Mouse (Mus musculus) ES-E14 (cell line): ENCODE measurements around the gene Borcs5. TPM values are rescaled to one million over a fixed set of nuclear protein-coding genes. Genes with fewer than 3 reads are reported as not detected.
A peak's percentile ranks its signal among the peaks of the same experiment; 100 is the strongest.

Source experiments
- DNase-seq: peaks from one replicate; pipeline ENCODE4 v3.0.0-alpha.2; 2013; ENCODE audit warnings: low read depth, low spot score
- H3K27ac ChIP-seq: 2 replicates; pipeline ENCODE4 v1.5.1; 2012; ENCODE audit warnings: low read depth, mild to moderate bottlenecking, low read length, moderate library complexity, mixed read lengths; ENCODE audit not compliant: poor library complexity, insufficient read depth, severe bottlenecking
- H3K36me3 ChIP-seq: 2 replicates; pipeline ENCODE4 v1.6.1; 2012; ENCODE audit warnings: mild to moderate bottlenecking, low read length, moderate library complexity, mixed read lengths; ENCODE audit not compliant: control insufficient read depth, poor library complexity, insufficient read depth, severe bottlenecking
- H3K4me1 ChIP-seq, 2 experiments: fragments of 150-350 bp in 1 of 2; sonication (generic) in 1 of 2; 2 replicates each; pipeline ENCODE4 v1.6.1; 2012; ENCODE audit warnings: low read length in 2 of 2, mild to moderate bottlenecking in 1 of 2, mixed read lengths in 1 of 2; ENCODE audit not compliant: control insufficient read depth in 2 of 2, insufficient read depth in 2 of 2, poor library complexity in 1 of 2
- H3K4me3 ChIP-seq, 2 experiments: fragments of 150-350 bp in 1 of 2; sonication (generic) in 1 of 2; 2 replicates each; pipeline ENCODE4 v1.5.1; 2012; ENCODE audit warnings: low read length in 2 of 2, low read depth in 1 of 2, mild to moderate bottlenecking in 1 of 2, mixed read lengths in 1 of 2; ENCODE audit not compliant: insufficient read depth in 1 of 2, poor library complexity in 1 of 2, severe bottlenecking in 1 of 2
- H3K9ac ChIP-seq: 2 replicates; pipeline ENCODE4 v1.6.1; 2012; ENCODE audit warnings: low read depth, mild to moderate bottlenecking, low read length, mixed read lengths; ENCODE audit not compliant: poor library complexity, insufficient read depth, severe bottlenecking
- H3K9me3 ChIP-seq: fragments of 150-350 bp; sonication (generic); 2 replicates; pipeline ENCODE4 v1.6.1; 2012; ENCODE audit warnings: low read depth, mild to moderate bottlenecking, low read length; ENCODE audit not compliant: control insufficient read depth, insufficient read depth
- CHD2 ChIP-seq: IDR thresholded peaks from 2 replicates; pipeline ENCODE4 v1.6.1; 2014; ENCODE audit warnings: mild to moderate bottlenecking, low read depth, low read length, inconsistent platforms
- HCFC1 ChIP-seq: IDR thresholded peaks from 2 replicates; pipeline ENCODE4 v1.6.1; 2012; ENCODE audit warnings: low read length, inconsistent platforms, borderline replicate concordance; ENCODE audit not compliant: insufficient read depth
- MAFK ChIP-seq: IDR thresholded peaks from 2 replicates; pipeline ENCODE4 v1.6.1; 2014; ENCODE audit warnings: mild to moderate bottlenecking, low read depth, low read length, inconsistent platforms; ENCODE audit not compliant: insufficient read depth
- ZC3H11A ChIP-seq: IDR thresholded peaks from 2 replicates; pipeline ENCODE4 v1.6.1; 2012; ENCODE audit warnings: low read depth, mild to moderate bottlenecking, inconsistent platforms, low read length, borderline replicate concordance
- ZNF384 ChIP-seq: IDR thresholded peaks from 2 replicates; pipeline ENCODE4 v1.6.1; 2012; ENCODE audit warnings: low read depth, low read length, inconsistent platforms
- in situ Hi-C, 2 experiments: fragments of 600-800 bp; cut with MboI; formaldehyde crosslinking; loops; one replicate each; pipeline ENCODE4 v1.15.1; 2025; ENCODE audit warnings: low sequenced_read_pairs in 2 of 2, inconsistent platforms in 1 of 2; ENCODE audit not compliant: unreplicated experiment in 2 of 2
- total RNA-seq: library from RNA; depleted of rRNA; stranded (reverse); fragments of 300-350 nt; gene quantifications from 2 replicates; pipeline ENCODE4 v1.2.3, GENCODE M21; 2012

Gene Borcs5
- total RNA-seq, 1 experiment: 10.1 TPM

DNA sequence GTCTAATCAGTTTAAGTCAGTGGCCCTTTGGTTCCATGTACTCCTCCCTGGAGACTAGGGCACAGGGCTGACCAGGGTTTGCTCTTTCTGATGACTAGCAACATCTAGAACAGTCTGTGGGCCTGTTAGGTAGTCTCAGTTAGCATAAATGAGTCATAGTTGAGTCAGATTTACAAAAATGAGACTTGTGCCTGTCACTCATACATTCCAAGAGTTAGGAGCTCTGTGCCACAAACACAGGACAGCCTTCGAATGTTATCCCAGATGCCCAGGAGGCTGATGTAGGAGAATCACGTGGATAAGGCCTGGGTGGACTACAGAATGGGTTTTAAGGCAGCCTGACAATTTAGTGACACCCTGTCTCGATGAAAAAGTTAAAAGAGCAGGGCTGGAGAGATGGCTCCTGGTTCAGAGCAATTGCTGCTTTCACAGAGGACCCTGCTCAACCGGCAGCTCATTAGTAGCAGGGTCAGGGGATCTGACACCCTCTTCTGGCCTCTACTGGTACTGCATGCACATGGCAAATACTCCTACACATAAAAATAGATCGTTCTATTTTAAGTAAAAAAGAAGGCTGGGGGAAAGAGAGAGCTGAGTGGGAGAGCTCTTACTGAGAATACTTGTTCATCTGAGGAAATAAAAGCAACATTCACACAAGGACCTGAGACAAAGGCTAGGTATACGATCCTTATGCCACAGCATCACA is 18.3 kb upstream of the Borcs5 start:
- Histone ChIP-seq H3K9me3 (no peaks in the 10 kb centered on the region), H3K9ac (no peak overlapping the region), H3K36me3 (no peaks in the 10 kb centered on the region), H3K27ac (no peak overlapping the region), H3K4me3 (no peak overlapping the region), H3K4me1 (peaks cover 2 to 4% of the 10 kb centered on the region in 2 experiments; a peak in 1 of 4 replicates)
- in situ Hi-C loops: loop anchor here in 1 of 2 experiments (25.0 kb wide), 1 partner anchor 184 kb away; no protein-coding TSS in a partner anchor
- peak; percentile 58 for DNase-seq
- TF ChIP-seq HCFC1 (no peak), ZC3H11A (peak; percentile 48; the same call in 1 of the 2 replicates)

- peaks cover 2 to 4% of the 10 kb centered on the region in 2 experiments; a peak in 1 of 4 replicates for H3K4me1 ChIP-seq
- H3K27ac ChIP-seq: no peak overlapping the region
- TF ChIP-seq CHD2 (no peak), ZNF384 (no peak), HCFC1 (no peak), ZC3H11A (no peak), MAFK (no peak)
- no peak overlapping the region for H3K4me3 ChIP-seq
- DNase-seq: no peak
- H3K36me3 ChIP-seq: no peaks in the 10 kb centered on the region
- in situ Hi-C loops: loop anchor here in 1 of 2 experiments (25.0 kb wide), 1 partner anchor 184 kb away; no protein-coding TSS in a partner anchor
- H3K9ac ChIP-seq: no peak overlapping the region
- H3K9me3 ChIP-seq: no peaks in the 10 kb centered on the region
Observed at GRCm38 (mm10) chr6:134621552-134621949, 17.8 kb upstream of the Borcs5 start.

- TF ChIP-seq ZNF384 (no peak), HCFC1 (no peak), CHD2 (no peak)
- Histone ChIP-seq H3K4me3 (peak overlapping the region in 1 of 2 experiments; percentile 12; a peak in 1 of 4 replicates), H3K9ac (peak overlapping the region; percentile 2; the same call in 1 of the 2 replicates), H3K9me3 (no peaks in the 10 kb centered on the region), H3K36me3 (no peaks in the 10 kb centered on the region), H3K27ac (no peak overlapping the region), H3K4me1 (peaks cover 2 to 4% of the 10 kb centered on the region in 2 experiments; a peak in 1 of 4 replicates)
- DNase-seq: no peak
- in situ Hi-C loops: no loop called here
Observed at GRCm38 (mm10) chr6:134625431-134625830, 13.9 kb upstream of the Borcs5 start.

GRCm38 (mm10) chr6:134626564-134626963 is 12.7 kb upstream of the Borcs5 start:
- no peaks in the 10 kb centered on the region for H3K36me3 ChIP-seq
- no peak overlapping the region for H3K9ac ChIP-seq
- no peaks in the 10 kb centered on the region for H3K9me3 ChIP-seq
- in situ Hi-C loops: no loop called here
- no peak overlapping the region for H3K27ac ChIP-seq
- no peak overlapping the region for H3K4me3 ChIP-seq
- DNase-seq: no peak
- peaks cover 2% of the 10 kb centered on the region in 2 experiments; a peak in 1 of 4 replicates for H3K4me1 ChIP-seq
- no peak for TF ChIP-seq CHD2
- TF ChIP-seq ZNF384: no peak
- no peak for TF ChIP-seq ZC3H11A
- no peak for TF ChIP-seq HCFC1
- TF ChIP-seq MAFK: no peak

GRCm38 (mm10) chr6:134630447-134630846 is 8.9 kb upstream of the Borcs5 start:
- Histone ChIP-seq H3K9ac (no peak overlapping the region), H3K36me3 (no peaks in the 10 kb centered on the region), H3K4me3 (no peak overlapping the region), H3K27ac (no peak overlapping the region), H3K4me1 (no peaks in the 10 kb centered on the region), H3K9me3 (no peaks in the 10 kb centered on the region)
- no peak for DNase-seq
- TF ChIP-seq ZNF384 (no peak), HCFC1 (no peak), CHD2 (no peak), ZC3H11A (no peak), MAFK (no peak)
- in situ Hi-C loops: no loop called here
